Mouse (Mus musculus) ES-Bruce4 (cell line): ENCODE data around the gene Umodl1.

ENCODE experiments used
- CTCF ChIP-seq: IDR thresholded peaks from one replicate; pipeline ENCODE4 v1.8.1; 2011; ENCODE audit warnings: low read depth, low read length
- EP300 ChIP-seq: IDR thresholded peaks from 2 replicates; pipeline ENCODE4 v1.6.1; 2011; ENCODE audit warnings: low read depth, low read length; ENCODE audit not compliant: insufficient read depth
- POLR2A ChIP-seq: IDR thresholded peaks from one replicate; pipeline ENCODE4 v1.8.1; 2011; ENCODE audit warnings: low read length; ENCODE audit not compliant: insufficient read depth

GRCm38 (mm10) chr17:30971877-30972276 lies 17.4 kb downstream of the Umodl1 start:
- TF ChIP-seq CTCF (no peak), POLR2A (no peak), EP300 (no peak)
